8 mouse cellular contexts compared by ENCODE assay signal in the genomic region with DNA sequence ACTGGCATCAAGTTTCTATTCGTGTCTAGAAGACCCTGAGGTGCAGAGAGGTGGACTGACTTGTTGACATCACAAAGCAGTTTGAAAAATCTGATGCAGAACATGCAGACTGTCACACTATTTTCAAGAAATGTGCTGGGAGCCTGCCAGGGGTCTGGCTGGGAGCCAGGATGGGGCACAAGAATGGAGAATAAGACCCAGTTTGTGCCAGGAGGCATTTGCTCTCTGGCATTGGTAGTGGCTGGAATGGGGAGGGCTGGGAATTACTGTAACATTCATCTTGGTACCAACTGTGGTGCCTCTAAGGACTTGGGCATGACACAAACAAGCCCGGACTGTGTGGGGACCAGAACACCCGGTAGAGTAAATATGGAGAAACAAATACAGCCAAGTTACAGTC.
DNase-seq lines count a peak whose midpoint lies in the region; ATAC-seq and TF ChIP-seq lines count a peak whose summit lies in the region.

No protein-coding gene starts in this region.

- no peak overlapping the region for H3K27ac ChIP-seq in kidney, adult 2 months (ENCODE audit: insufficient read depth, low read depth, low read length)
- no peak overlapping the region for H3K27ac ChIP-seq in midbrain, embryonic 15.5 days

- no peak for TF ChIP-seq CTCF in kidney, adult 2 months (conservative IDR thresholded peaks at IDR 0.05; ENCODE audit: insufficient read depth, insufficient read length, low read depth, low read length)

- no peaks in the 10 kb centered on the region for H3K9me3 ChIP-seq in midbrain, embryonic 15.5 days

- H3K4me1 ChIP-seq in kidney, adult 2 months (ENCODE audit: control insufficient read depth, insufficient read depth, low read length): no peaks in the 10 kb centered on the region
- 0 out of 2 replicates have a peak, but pooled peaks cover 6% of the 10 kb centered on the region for H3K4me1 ChIP-seq in midbrain, embryonic 15.5 days

- peak; percentile 23 to 37 for DNase-seq in adrenal gland, adult (ENCODE audit: inconsistent age in 2 of 2, low spot score in 1 of 2)
- no peak for DNase-seq in adrenal gland, adult 18-20 months (ENCODE audit: low spot score in 2 of 2)
- DNase-seq in kidney, adult 2 months: peak; percentile 2
- no peak for DNase-seq in kidney, adult 8-10 months
- DNase-seq in cerebellum, postnatal 14 days: peak; percentile 68 to 77
- DNase-seq in left cerebral cortex, adult 8-10 months (ENCODE audit: low spot score in 2 of 2): peak; percentile 22 to 55
- DNase-seq in spleen, postnatal 36 days (ENCODE audit: low spot score in 2 of 2): no peak

- no peak overlapping the region for H3K9ac ChIP-seq in midbrain, embryonic 15.5 days

- 76% methylated on average over 3 of the region's 3 CpGs for WGBS in kidney, adult 2 months
- WGBS in midbrain, embryonic 15.5 days: 67% methylated on average over 3 of the region's 3 CpGs

- H3K36me3 ChIP-seq in kidney, adult 2 months (ENCODE audit: control insufficient read depth, insufficient read depth, low read length): no peaks in the 10 kb centered on the region
- H3K36me3 ChIP-seq in midbrain, embryonic 15.5 days (replicated peaks): no peaks in the 10 kb centered on the region

- H3K27me3 ChIP-seq in kidney, adult 2 months (replicated peaks; ENCODE audit: control insufficient read depth, insufficient read depth, low read length): no peaks in the 10 kb centered on the region
- H3K27me3 ChIP-seq in midbrain, embryonic 15.5 days (replicated peaks): no peaks in the 10 kb centered on the region

- no peak overlapping the region for H3K4me2 ChIP-seq in midbrain, embryonic 15.5 days

- no peak for ATAC-seq in midbrain, embryonic 15.5 days (replicated peaks)

- no peak for TF ChIP-seq POLR2A in kidney, adult 2 months (IDR thresholded peaks at IDR 0.05; ENCODE audit: low read depth, low read length)

- H3K4me3 ChIP-seq in kidney, adult 2 months (ENCODE audit: insufficient read depth, low read depth, low read length): no peak overlapping the region
- no peak overlapping the region for H3K4me3 ChIP-seq in midbrain, embryonic 15.5 days

Comparison
In these comparisons a context has a peak if more than half of its experiments do, and no peak if none do; other contexts are left out.
1. DNase-seq: peak in adrenal gland, adult (2 of 2), kidney, adult 2 months (single experiment), cerebellum, postnatal 14 days (2 of 2) and left cerebral cortex, adult 8-10 months (2 of 2); none in adrenal gland, adult 18-20 months (0 of 2), kidney, adult 8-10 months (0 of 2) and spleen, postnatal 36 days (0 of 2).